Mouse (Mus musculus) thymus, adult 2 months (tissue): Measurements from ENCODE around the gene Gsg1l. TPM values are rescaled to one million over a fixed set of nuclear protein-coding genes. Genes with fewer than 3 reads are reported as not detected.

Experiments
- DNase-seq: peaks from one replicate; pipeline ENCODE4 v3.0.0; 2021
- H3K27ac ChIP-seq: fragments of 200-500 bp; 2 replicates; pipeline ENCODE4 v1.5.1; 2012; ENCODE audit warnings: low read length, control low read depth; ENCODE audit not compliant: control insufficient read depth, insufficient read depth
- H3K27me3 ChIP-seq: fragments of 200-500 bp; 2 replicates; pipeline ENCODE4 v1.6.1; 2012; ENCODE audit warnings: mild to moderate bottlenecking, low read length, moderate library complexity, mixed read lengths; ENCODE audit not compliant: control insufficient read depth, insufficient read depth
- H3K36me3 ChIP-seq: fragments of 200-500 bp; 2 replicates; pipeline ENCODE4 v1.6.1; 2012; ENCODE audit warnings: mild to moderate bottlenecking, low read length, moderate library complexity; ENCODE audit not compliant: control insufficient read depth, insufficient read depth
- H3K4me1 ChIP-seq: fragments of 200-500 bp; replicated peaks from 2 replicates; pipeline ENCODE4 v1.6.1; 2012; ENCODE audit warnings: low read length; ENCODE audit not compliant: control insufficient read depth, insufficient read depth
- H3K4me3 ChIP-seq: fragments of 200-500 bp; 2 replicates; pipeline ENCODE4 v1.5.1; 2012; ENCODE audit warnings: mild to moderate bottlenecking, low read length, control low read depth, moderate library complexity; ENCODE audit not compliant: control insufficient read depth, insufficient read depth
- CTCF ChIP-seq: fragments of 200-500 bp; IDR thresholded peaks from 2 replicates; pipeline ENCODE4 v1.5.1; 2012; ENCODE audit warnings: mild to moderate bottlenecking, control low read depth, low read length, moderate library complexity, borderline replicate concordance; ENCODE audit not compliant: control insufficient read depth, poor library complexity, insufficient read depth; ENCODE audit errors: extremely low read depth
- POLR2A ChIP-seq: fragments of 200-500 bp; IDR thresholded peaks from 2 replicates; pipeline ENCODE4 v1.6.1; 2012; ENCODE audit warnings: mild to moderate bottlenecking, low read length, control low read depth, moderate library complexity; ENCODE audit not compliant: control insufficient read depth, poor library complexity, insufficient read depth; ENCODE audit errors: extremely low read depth
- WGBS: fragments of 180-500 bp; shearing (Covaris S2); methylation state at CpG from one replicate; pipeline ENCODE4 v1.1.7; 2018; 5-methylcytosine and 5-hydroxymethylcytosine counted together
- polyA plus RNA-seq: library from polyadenylated mRNA; depleted of rRNA; stranded (reverse); fragments of >200 nt; gene quantifications from 2 replicates; pipeline ENCODE4 v1.2.3, GENCODE M21; 2012

Gene Gsg1l
- polyA plus RNA-seq, 1 experiment: 0.94 TPM

- 85% methylated on average over 4 of the region's 4 CpGs for WGBS
- no peak for TF ChIP-seq CTCF
- no peaks in the 10 kb centered on the region for H3K36me3 ChIP-seq
- H3K27ac ChIP-seq: no peak overlapping the region
- no peaks in the 10 kb centered on the region for H3K27me3 ChIP-seq
- no peaks in the 10 kb centered on the region for H3K4me1 ChIP-seq
- no peak for DNase-seq
- no peak overlapping the region for H3K4me3 ChIP-seq
Observed at GRCm38 (mm10) chr7:126008139-126008788, 73.9 kb downstream of the Gsg1l start.

GRCm38 (mm10) chr7:126007132-126007910, 74.9 kb downstream of the Gsg1l start:
- DNase-seq: no peak
- TF ChIP-seq CTCF: no peak
- no peak for TF ChIP-seq POLR2A
- no peaks in the 10 kb centered on the region for H3K4me1 ChIP-seq
- H3K4me3 ChIP-seq: no peak overlapping the region
- no peaks in the 10 kb centered on the region for H3K36me3 ChIP-seq
- 84% methylated on average over 10 of the region's 10 CpGs for WGBS
- no peak overlapping the region for H3K27ac ChIP-seq
- no peaks in the 10 kb centered on the region for H3K27me3 ChIP-seq

- Histone ChIP-seq H3K36me3 (no peaks in the 10 kb centered on the region), H3K4me1 (no peaks in the 10 kb centered on the region), H3K27ac (no peak overlapping the region), H3K4me3 (no peak overlapping the region), H3K27me3 (no peaks in the 10 kb centered on the region)
- no peak for DNase-seq
- TF ChIP-seq CTCF (no peak), POLR2A (no peak)
- WGBS: 64% methylated on average over 5 of the region's 5 CpGs
Observed at GRCm38 (mm10) chr7:126005274-126005673, 76.9 kb downstream of the Gsg1l start.

DNA sequence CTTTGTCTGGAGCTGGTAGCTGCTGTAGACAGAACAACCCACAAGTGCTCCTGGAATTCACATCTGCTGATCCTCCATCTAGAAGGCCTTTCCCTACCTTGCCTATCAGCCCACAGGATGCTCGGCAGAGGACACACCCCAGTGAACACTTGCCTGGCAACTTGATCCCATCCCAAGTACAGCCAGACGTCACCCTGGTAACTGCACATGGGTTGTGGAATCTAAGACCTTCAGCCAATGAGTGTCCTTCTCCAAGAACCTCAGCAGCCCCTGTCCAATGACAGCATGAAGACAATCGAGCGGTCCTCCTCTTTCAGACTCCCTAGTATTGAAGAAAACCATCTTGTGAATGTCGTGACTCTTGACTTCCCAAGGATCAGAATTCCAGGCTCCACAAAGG, 80.5 kb downstream of the Gsg1l start:
- Histone ChIP-seq H3K4me1 (no peaks in the 10 kb centered on the region), H3K27me3 (no peaks in the 10 kb centered on the region), H3K4me3 (no peak overlapping the region), H3K36me3 (no peaks in the 10 kb centered on the region), H3K27ac (no peak overlapping the region)
- 88% methylated on average over 5 of the region's 5 CpGs for WGBS
- TF ChIP-seq POLR2A: no peak
- DNase-seq: no peak

DNA sequence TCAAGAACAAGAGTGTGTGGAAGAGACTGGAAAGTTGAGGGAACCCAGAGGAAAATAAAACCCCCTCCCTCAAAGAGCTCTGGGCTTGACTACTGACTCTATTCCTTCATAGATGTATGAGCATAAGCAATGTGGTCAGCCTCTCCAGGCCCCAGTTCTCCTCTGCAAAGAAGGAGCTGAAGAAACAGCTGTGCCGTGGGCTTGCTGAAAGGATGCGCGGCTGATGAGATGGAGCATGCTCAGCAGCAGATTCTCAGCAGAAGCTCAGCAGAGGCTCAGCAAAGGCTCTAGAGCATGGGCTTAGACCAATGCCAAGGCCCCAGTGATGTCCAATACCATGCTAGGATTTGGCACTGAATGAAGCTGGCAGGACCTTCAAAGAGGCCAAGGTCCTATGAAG, 82.3 kb downstream of the Gsg1l start:
- WGBS: 94% methylated on average over 3 of the region's 3 CpGs
- Histone ChIP-seq H3K27me3 (no peaks in the 10 kb centered on the region), H3K4me3 (no peak overlapping the region), H3K27ac (no peak overlapping the region), H3K4me1 (no peaks in the 10 kb centered on the region), H3K36me3 (no peaks in the 10 kb centered on the region)
- DNase-seq: no peak
- TF ChIP-seq CTCF (no peak), POLR2A (no peak)

DNA sequence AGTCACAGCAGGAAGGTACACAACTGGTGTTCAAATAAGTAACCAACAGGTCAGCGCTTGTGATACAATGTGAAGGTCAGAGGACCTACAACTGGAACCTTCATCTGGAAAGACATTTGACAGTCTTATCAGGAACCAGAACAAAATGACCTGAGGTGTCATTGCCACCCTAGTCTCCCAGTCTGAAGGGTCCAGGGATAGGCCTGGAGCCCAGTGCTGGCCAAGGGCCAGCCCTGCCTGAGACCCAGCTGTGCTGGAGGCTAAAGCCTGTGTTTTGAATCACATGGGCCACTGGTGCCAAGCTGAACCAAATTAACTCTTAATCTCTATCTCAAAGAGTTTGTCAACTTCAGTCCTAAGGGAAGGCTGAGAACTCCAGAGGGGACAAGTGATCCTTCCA, 86.1 kb downstream of the Gsg1l start:
- Histone ChIP-seq H3K4me1 (no peaks in the 10 kb centered on the region), H3K4me3 (no peak overlapping the region), H3K27me3 (no peaks in the 10 kb centered on the region), H3K27ac (no peak overlapping the region), H3K36me3 (no peaks in the 10 kb centered on the region)
- 97% methylated on average over 1 of the region's 1 CpGs for WGBS
- TF ChIP-seq CTCF: no peak
- TF ChIP-seq POLR2A: no peak
- no peak for DNase-seq
